Mouse (Mus musculus) cerebellum, adult 9-10 months (tissue): Measurements from ENCODE around the gene Plcd3.

Experiments
- DNase-seq: peaks from one replicate; pipeline ENCODE4 v3.0.0; 2022

The Plcd3 gene

DNA sequence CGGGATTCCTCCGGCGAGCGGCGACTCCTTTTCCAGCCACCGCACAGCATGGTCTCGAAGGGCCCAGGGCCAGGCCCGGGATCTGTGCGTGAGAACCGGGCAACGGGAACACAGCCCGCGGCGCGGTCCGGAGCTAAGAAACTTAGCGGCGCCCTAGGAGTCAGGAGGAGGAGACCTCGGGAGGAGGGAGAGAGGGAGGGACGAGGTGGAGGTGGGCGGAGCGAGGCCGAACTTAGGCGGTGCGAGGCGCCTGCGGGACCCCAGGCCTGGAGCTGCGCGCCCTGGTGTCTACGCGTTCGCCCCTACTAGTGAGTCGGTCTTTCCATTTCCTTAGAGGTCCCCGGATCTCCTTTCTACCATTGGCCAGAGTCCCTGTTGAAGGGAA is at the start of gene Plcd3, which contains the start of gene Acbd4:
Plcd3 (minus strand) TSS at position 178 of the 385 bp plus-strand sequence.
Acbd4 (plus strand) TSS at position 202 of the 385 bp plus-strand sequence.
- DNase-seq, result peak; percentile 85

DNA sequence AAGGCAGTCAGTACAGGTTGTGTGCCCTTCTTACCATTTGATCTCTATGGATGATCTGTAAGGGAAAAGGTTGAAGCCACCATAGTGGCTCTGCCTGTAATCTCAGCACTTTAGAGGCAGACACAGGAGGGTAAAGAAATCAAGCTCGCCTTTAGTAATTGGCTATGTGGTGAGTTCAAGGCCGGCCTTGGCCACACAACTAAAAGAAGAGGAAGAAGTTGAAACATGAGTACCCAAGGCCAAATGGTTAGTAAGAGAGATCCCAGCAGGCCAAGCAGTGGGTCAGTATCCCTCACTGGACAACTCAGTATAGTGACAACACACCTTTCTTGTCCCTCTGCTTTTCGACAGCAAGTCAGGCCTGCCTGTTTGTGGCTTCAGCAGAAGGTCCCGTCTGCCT is 48.3 kb upstream of the Plcd3 start:
- no peak for DNase-seq

DNA sequence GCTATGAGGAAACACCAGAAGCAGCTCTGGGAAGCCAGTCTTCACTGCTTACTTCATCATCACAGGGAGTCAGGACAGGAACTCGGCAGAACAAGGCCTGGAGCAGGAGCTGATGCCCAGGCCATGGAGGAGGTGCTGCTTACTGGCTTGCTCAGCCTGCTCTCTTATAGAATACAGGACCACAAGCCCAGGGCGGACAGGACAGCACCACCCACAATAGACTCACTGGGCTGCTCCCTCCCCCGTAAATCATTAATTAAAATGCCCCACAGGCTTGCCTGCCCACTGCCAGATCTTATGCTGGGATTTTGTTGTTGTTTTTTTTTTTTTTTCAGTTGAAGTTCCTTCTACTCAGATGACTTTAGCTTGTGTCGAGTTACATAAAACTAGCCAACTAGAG is 46.3 kb upstream of the Plcd3 start:
- DNase-seq, result no peak

DNA sequence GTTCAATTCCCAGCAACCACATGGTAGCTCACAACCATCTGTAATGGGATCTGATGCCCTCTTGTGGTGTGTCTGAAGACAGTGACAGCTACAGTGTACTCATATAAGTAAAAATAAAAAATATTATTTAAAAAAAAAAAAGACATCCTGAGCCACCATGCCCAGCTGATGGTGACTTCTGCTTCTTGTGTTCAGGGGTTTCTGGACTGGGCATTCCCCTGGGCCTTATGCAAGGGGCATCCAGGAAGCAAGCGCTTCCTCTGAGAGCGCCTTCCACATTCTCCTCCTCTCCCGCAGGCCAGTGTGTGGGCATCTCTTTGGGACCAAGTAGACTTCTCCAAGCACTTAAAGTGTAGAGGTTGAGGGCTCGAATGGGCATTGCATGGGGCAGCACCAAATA is 44.9 kb upstream of the Plcd3 start:
- DNase-seq, result no peak

DNA sequence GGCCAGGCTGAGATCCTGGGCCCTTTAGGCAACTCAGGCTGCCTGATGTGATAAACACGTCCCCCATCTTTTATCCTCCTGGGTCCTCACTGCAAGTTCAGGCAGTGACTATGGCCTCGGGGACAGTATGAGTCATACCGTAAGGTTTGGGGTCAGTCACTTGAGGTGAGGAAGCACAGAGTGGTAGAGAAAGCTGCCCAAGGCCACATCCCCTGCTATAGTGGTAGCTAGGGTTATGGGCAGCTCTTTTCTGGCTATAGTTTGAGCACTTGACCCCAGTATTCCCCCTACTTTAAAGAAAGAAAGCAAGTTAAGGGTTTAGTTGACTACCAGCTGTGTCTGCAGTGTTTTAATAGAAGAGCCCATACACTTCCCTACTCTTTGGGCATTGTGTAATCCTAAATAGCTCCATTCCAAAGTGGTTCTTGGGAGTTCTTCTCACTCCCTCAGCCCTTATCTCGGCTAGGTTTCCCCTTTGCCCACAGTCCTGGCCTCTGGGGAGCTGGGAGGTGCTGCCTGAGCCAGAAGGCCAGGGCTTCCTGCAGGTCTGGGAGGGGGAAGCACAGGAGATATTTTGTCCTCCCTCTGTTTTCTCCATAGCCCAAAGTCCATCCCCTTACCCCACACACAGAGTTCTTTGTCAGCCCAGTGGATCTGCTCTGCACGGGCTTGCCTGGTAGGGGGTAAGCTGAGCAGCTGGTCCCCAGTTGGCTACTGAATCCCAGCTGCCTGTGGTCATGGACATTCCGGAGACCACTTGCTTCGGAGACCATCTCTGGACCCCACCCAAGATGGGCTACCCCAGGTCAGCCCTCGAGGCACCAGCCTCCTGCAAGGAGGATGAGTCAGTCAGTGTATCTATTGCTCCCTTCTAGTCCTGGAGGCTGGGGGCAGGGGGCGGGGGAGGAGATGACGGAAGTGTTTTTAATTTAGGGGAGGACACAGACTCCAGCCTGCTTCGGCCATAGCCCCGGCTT is 43.1 kb upstream of the Plcd3 start:
- no peak for DNase-seq

DNA sequence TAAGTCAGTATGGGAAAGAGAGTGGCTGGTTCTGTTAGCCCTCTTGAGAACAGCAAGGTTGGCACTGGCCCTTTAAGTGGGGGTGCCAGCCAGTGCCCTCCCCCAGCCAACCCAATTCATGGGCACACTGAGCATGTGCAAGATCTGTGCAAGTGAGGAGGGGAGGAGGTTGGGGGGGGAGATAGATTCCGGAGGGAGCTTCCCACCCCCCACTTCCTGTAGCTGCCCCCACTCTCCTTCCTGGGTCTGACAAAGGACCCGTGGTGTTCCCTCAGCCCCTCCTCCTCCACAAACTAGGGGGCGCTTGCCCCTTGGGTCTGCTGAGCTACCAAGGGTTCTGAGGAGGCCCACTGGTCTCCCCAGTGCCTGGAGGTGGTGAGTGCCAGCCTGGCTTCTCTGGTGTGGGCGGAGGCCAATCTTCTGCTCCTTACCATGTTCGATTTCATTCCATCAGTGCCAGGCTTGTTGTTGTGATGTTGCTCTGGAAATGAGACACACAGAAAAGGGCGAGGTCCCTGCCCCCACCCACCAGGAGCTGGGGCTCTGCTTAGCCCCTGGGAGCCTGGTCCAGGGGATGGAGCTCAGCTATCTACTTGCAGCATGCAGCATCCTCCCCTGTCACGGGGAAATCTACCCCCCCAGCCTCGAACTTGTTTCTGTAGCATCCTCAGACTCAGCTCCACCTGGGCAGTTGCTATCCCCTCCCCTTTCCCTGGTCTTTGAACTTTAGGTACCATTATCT is 41.2 kb upstream of the Plcd3 start:
- DNase-seq, result peak; percentile 95

DNA sequence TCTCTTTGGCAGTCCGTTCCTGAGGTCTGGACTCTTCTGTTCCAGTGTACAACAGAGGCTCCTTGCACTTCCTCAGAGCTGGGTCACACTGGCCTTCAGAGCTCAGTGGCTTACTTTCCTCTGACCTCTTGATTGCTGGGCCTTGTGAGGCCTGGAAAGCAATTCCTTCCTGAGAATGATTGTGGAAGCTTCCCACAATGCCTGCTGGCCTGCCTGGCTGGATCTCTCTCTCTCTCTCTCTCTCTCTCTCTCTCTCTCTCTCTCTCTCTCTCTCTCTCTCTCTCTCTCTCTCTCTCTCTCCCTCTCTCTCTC is 40.4 kb upstream of the Plcd3 start:
- DNase-seq, result no peak

DNA sequence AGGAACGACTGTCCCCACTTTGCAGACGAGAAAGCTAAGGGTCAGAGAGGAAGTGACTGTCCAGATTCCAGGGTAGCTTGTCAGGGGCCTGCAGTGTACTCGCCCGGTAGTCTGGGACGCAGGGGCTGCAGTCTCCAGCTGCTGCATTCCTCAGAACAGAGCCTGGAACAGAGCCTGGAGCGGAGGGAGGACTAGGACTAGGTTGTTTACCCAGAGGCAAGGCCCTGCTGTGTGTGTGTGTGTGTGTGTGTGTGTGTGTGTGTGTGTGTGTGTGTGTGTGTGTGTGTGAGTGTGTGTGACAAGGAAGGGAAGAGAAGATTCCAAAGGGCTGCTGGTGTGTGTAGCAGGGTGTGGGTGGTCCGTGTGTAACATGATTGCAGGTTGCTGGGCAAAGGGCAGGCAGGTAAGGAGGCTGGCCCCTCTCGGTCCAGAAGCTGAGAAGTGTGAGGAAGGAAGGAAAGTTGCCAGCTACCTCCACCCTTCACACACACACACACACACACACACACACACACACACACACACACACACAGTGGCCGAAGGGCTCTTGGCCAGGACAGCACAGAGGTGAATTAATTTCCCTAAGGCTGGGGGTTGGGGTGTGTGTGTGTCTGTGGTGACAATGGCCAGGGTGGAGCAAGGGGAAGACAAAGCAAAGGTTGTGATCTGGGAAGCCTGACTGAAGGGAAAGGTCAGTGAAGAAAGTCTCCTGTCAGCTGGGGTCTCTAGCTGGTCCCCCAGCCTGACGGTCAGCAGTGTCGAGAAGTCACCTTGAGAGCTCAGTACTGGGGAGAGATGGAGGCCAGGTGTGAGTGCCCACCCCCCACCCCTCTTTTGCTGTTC is 39.9 kb upstream of the Plcd3 start:
- DNase-seq, result no peak

DNA sequence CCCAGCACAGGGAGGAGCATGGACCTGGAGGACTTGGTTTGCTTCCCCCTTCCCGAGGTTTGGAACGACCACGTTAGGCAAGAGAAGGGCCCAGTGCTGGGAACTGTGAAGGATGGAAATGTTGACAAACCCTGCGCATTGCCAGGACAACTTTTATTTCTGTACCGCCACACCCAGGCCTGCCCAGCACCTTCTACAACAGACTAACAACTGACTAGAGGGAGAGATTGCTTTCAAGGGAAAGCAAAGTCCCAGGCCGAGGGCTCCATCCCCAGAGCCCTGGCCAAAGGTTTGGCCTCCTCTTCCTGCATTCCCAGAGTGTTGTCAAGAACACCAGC is 39.3 kb upstream of the Plcd3 start:
- no peak for DNase-seq

DNA sequence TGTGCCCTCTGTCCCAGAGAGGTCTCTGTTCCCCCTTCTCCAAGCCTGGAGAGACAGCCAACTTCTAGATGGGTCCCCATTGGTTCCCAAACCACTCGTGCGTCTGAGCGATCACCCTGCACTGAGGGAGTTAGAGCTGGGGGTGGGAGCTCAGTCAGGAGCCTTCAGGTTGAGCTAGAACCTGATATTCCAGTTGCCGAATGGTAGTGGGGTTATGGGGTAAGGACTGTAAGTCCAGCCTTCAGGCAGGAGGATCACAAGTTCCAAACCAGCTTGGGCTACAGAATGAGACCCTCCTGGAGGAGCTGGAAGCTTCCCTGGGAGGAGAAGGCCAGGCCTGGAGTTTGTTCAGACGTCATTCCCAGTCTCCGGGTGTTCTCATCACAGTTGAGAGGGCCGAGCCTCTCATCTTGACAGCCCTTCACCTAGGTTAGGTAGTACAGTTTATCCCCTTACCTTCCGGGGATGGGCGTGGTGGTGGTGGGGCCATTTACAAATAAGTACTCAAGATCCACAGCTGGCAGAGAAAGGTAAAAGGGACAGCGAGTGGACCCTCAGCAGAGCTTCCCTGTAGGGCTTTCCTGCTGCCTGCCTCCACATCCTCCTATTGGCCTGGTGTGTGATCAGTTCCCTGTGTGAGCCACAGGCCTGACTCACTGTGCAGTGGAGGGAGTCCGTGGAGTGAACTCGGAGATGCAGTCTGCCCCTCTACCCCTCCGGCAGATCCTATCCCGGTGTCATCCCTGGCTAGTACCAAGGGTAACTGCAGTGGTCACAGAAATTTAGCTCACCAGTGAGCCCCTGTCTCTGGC is 38.7 kb upstream of the Plcd3 start:
- no peak for DNase-seq

DNA sequence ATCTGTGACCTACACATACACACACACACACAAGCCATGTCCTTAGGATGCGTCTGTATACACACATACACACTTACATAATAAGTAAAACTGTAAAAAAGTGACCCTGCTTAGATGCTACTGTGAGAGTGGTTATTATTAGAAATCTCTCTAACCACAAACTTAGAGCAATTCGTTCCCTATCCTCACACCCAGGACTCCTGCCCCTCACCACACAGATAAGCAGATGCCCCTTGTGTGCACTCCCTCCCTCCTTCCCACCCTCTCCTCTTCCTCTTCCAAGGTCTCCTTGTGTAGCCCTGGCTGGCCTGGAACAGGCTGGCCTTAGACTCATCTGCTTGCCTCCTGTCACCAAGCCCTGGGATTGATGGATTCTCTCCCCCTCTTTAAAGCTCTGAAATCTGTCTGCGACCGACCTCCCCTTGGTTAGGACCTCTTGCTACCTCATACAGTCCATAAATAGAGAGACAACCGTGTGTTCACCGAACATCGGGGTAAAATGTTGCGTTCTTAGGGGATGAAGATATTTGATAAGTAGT is 34.6 kb upstream of the Plcd3 start:
- DNase-seq, result peak; percentile 55

DNA sequence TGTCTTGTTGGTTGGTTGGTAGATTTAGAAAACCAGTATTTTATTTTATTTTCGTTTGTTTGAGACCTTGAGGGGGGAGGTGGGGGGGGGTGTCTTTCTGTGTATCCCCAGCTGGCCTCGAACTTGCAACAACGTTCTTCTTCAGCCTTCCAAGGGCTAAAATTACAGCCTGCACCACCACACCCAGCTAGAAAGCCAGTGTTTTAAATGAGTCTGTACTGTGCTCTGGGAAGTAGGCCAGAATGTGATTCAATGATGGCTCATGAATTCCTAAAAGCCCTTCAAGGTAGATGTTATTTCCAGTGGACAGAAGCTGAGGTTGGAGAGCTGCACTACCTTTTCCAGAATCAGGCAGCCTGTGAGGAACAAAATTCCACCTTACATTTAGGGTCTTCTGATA is 32.8 kb upstream of the Plcd3 start:
- peak; percentile 76 for DNase-seq

DNA sequence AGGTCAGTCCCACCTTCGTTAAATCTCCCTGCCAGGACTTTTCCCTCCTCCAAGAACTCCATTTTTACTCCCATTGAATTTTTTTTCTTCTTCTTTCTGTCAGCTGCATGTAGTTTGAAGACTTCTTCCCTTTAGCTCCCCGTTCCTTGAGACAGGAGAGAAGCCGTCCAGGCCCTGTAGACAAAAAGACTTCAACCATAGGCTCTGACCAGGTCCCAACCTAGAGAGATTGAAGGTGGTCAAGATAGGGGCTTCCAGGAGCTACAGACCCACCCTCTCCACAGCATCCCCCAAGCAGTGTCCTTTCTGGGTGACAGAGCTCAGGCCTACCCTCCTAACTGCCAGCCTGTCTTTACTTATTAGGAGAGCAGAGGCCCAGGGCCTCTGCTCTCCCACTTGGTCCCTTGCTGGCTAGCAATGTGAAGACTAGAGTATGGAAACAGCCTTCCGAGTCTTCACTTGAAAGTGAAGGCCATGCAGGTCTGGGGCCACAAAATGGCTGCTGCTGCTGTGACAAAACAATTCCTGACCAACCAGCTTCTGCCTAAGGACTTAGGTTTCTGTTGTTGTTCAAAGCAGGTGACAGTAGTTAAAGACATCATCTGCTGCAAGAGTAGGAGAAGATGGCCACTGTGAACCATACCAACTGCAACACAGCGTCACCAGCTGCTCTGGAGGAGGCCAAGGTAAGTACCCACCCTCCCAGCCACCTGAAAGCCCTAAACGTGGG is 32.2 kb upstream of the Plcd3 start:
- peak; percentile 74 for DNase-seq

DNA sequence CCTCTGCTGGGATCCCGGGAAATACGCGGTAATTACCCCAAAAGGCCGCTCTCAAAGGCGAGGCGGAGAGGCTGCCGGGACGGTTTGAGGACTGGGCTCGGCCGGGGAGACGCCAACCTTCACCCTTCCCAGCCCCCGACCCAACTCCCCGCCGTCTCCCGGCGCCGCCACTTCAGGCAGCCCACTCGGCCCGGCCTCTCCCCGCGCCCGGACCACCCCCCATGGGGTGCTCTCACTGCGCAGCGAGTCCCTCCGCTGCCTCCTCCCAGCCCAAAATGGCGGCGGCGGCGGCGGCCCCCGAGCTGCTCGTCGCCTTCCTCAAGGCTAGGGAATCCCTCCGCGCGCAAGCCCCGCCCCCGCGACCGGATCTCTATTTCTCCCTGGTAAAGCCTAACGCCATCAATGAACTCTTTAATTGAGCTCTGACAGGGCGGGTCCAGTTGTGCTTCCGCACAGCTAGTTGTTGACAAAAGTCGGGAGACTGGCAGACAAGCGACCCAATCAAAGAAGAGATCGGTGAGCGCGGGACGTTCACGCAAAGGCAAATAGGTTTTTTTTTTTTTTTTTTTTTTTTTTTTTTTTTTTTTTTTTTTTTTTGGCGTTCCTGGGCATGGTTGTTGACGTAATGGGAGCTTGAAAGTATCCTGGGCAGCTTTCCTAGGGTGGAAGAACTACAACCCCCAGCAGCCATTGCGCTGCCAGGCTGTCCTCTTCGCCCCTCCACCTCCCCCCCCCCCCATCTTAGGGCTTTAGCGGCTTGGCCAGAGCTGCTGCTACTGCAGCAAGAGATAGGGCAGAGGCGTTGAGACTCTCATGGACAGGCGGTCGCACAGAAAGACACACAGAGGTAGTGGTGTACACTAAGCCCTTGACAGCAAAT is 31.4 kb upstream of the Plcd3 start:
- peak; percentile 100 for DNase-seq

DNA sequence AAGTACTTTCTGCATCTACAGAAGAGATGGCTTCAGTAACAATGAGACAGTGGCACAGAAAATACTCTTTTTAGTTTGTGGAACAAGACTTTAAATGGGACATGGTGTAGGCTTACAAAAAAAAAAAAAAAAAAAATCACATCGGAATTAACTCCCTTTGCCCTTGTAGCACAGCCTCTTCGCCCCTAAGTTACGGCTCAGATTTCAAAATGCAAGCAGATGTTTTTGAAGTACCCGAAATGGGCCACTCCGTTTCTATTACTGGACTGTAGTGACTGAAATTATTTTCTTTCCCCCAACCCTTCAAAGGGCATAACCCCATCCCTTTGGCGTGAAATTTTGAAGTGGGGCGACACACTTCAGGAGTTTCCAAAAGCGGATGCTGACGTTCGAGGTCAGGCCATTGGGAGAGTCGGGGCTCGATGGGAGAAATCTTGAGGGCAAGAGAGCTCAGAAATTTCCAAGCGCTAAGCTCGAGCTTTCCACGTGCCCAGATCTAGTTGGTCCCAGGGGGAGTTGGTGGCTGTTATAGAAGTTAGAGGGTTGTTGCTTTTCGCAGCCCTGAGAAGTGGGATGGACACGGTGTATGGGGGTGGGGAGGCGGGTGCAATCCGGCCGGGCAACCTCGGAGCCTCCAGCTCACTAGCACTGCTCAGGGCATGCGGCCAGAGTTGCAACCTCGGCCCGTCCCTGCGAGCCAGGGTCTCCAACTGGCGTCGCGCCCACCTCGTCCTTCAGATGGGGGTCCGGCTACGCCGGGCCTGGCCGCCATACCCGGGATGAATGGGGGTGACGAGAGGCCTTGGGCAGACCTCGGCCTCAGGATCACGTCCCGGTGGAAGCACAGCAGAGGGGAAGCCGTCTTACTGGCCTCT is 30.5 kb upstream of the Plcd3 start, which contains the start of gene Hexim2:
Hexim2 (plus strand) TSS at position 729 of the 875 bp plus-strand sequence.
- peak; percentile 84 for DNase-seq

DNA sequence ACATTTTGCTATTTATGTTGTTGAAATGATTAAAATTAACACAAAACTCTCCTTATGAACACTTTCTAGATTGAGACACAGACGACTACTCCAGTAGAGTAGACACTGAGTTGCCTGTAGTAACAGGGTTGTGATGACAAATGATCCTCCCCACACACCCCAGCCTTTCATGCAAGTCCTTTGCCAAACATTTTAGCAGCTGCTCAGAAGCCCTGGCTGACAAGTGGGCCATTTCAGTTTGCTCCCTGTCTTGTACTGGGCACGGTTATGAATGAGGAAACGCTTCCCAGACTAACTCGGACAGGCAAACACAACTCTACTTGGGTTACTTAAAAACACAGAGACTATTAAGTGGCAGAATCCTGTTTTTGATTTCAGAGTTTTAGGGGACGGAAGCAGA is 18.9 kb upstream of the Plcd3 start:
- DNase-seq, result no peak

DNA sequence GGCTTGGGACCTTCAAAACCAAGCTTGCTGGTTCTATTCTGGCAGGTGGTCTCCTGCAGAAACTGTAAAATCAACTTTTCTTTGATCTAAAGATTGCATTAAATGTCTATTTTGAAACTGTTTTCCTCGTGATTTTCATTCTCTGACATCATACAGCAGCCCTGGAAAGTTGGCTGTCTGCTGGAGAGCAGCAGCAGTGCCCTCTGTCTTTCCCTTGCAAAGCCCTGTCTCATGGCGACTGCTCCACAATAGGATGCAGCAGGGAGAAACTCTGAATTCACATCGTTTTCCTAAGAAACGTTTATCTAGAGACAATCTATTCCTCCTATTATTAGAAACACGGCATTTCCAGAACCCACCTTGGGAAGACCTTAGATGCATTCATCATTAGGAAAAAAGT is 18.2 kb upstream of the Plcd3 start:
- DNase-seq, result no peak

DNA sequence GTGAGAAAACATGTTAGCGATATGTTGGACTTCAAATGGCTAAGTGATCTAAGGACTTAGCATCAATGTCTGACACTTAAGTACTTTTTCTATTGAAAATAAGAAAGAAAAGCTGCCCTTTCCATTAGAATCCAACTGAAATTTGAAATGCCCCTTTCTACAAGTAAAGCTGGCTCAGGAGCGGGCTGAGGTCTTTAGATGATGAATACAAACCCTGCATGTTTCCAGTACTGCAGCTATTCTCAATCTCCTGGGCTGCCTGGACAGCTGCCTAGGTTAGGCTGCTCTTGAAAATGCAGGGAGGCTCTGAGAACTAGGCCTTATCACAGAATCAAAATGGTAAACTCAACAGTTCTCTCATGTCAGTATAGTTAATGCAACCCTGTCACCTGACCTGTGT is 17.4 kb upstream of the Plcd3 start:
- no peak for DNase-seq

DNA sequence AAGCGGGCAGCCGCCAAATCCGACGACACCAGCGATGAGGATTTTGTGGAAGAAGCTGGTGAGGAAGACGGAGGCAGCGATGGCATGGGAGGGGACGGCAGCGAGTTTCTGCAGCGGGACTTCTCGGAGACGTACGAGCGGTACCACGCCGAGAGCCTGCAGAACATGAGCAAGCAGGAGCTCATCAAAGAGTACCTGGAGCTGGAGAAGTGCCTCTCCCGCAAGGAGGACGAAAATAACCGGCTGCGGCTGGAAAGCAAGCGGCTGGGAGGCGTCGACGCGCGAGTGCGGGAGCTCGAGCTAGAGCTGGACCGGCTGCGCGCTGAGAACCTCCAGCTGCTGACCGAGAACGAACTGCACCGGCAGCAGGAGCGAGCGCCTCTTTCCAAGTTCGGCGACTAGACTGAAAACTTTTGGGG is 16.1 kb upstream of the Plcd3 start:
- DNase-seq, result no peak
